Comparison of ENCODE assay signal across 9 mouse cellular contexts in the genomic region with DNA sequence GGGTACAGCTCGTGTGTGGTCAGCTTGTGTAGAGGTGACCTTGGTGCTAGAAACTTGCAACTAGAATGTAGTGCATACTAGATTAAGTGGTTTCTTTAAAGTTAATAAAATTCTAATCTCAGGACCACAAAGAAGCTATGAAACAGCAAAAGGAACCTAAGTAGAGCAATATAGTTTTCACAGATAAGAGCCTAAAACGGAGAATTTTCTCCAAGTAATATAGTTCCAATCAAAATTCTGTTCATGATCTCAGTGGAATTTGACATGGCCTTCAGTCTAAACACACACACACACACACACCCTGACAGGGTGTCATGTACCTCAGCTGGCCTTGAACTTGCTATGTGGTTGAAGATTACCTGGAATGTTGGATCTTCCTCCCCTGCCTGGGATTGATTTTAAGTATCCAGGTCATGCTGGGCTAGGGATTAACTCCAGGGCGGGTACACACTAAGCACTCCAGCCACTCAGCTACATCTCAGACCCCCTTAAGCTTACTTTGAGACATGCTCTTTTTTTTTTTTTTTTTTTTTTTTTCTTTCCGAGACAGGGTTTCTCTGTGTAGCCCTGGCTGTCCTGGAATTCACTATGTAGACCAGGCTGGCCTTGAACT. TPM values are rescaled to one million over a fixed set of nuclear protein-coding genes. Genes with fewer than 3 reads are reported as not detected.
DNase-seq lines count a peak whose midpoint lies in the region; ATAC-seq and TF ChIP-seq lines count a peak whose summit lies in the region.
"Had no signal": no experiment of that assay in that cellular context is flagged by ENCODE, and none has a peak within 500 bp of the region (broad histone marks: within the 10 kb centered on the region; RNA-seq: fewer than 3 reads in every experiment).

No protein-coding gene starts in this region.

- peaks cover 14% of the 10 kb centered on the region for H3K4me1 ChIP-seq in heart, embryonic 16.5 days (ENCODE audit: control insufficient read depth, insufficient read depth, low read length)
- H3K4me1 ChIP-seq in MEL (ENCODE audit: control insufficient read depth in 1 of 2, insufficient read depth in 2 of 2, low read length in 2 of 2), result peaks cover 25 to 51% of the 10 kb centered on the region in 2 experiments
- peaks cover 24% of the 10 kb centered on the region for H3K4me1 ChIP-seq in hindbrain, embryonic 13.5 days (replicated peaks)
- H3K4me1 ChIP-seq in midbrain, embryonic 12.5 days, result peaks cover 18% of the 10 kb centered on the region

- H3K36me3 ChIP-seq in heart, embryonic 16.5 days (ENCODE audit: control insufficient read depth, insufficient read depth), result peaks cover 36% of the 10 kb centered on the region
- H3K36me3 ChIP-seq in MEL (ENCODE audit: control insufficient read depth in 1 of 2, insufficient read depth in 2 of 2, low read length in 2 of 2), result peaks cover 8 to 58% of the 10 kb centered on the region in 2 experiments
- H3K36me3 ChIP-seq in hindbrain, embryonic 13.5 days, result peaks cover 29% of the 10 kb centered on the region
- peaks cover 63% of the 10 kb centered on the region for H3K36me3 ChIP-seq in midbrain, embryonic 12.5 days

- H3K27ac ChIP-seq in heart, embryonic 16.5 days (ENCODE audit: low read length), result peak overlapping the region; percentile 97
- H3K27ac ChIP-seq in MEL (ENCODE audit: control insufficient read depth, low read depth, low read length), result peak overlapping the region; percentile 97
- H3K27ac ChIP-seq in hindbrain, embryonic 13.5 days, result peak overlapping the region; percentile 91; the same call in 1 of the 2 replicates
- H3K27ac ChIP-seq in midbrain, embryonic 12.5 days (replicated peaks), result peak overlapping the region; percentile 93

- H3K9me3 ChIP-seq in heart, embryonic 16.5 days (replicated peaks; ENCODE audit: control insufficient read depth, low read length), result no peaks in the 10 kb centered on the region
- no peaks in the 10 kb centered on the region for H3K9me3 ChIP-seq in MEL (replicated peaks; ENCODE audit: insufficient read depth, low read length)
- H3K9me3 ChIP-seq in hindbrain, embryonic 13.5 days, result no peaks in the 10 kb centered on the region
- H3K9me3 ChIP-seq in midbrain, embryonic 12.5 days, result no peaks in the 10 kb centered on the region

- no peak for TF ChIP-seq RAD21 in MEL (IDR thresholded peaks at IDR 0.05; ENCODE audit: low read depth, low read length)

- no peak for TF ChIP-seq CTCF in MEL (IDR thresholded peaks at IDR 0.05 in 2 of 3, conservative IDR thresholded peaks at IDR 0.05 in 1 of 3; ENCODE audit: control insufficient read depth in 1 of 3, insufficient read depth in 1 of 3, low read depth in 2 of 3, low read length in 3 of 3, poor library complexity in 1 of 3, severe bottlenecking in 1 of 3)

- H3K9ac ChIP-seq in heart, embryonic 16.5 days (ENCODE audit: low read length), result peak overlapping the region; percentile 76
- peak overlapping the region; percentile 74 for H3K9ac ChIP-seq in MEL (ENCODE audit: control insufficient read depth, low read depth, low read length, poor library complexity, severe bottlenecking)
- peak overlapping the region; percentile 64 for H3K9ac ChIP-seq in hindbrain, embryonic 13.5 days
- peak overlapping the region; percentile 53; the same call in 1 of the 2 replicates for H3K9ac ChIP-seq in midbrain, embryonic 12.5 days (replicated peaks)

- peak; percentile 54 to 69 for TF ChIP-seq EP300 in MEL (IDR thresholded peaks at IDR 0.05; ENCODE audit: low read depth in 1 of 2, low read length in 2 of 2)

- 41% methylated on average over 3 of the region's 4 CpGs for WGBS in heart, embryonic 16.5 days
- 51% methylated on average over 4 of the region's 4 CpGs for WGBS in hindbrain, embryonic 13.5 days
- 40% methylated on average over 4 of the region's 4 CpGs for WGBS in midbrain, embryonic 12.5 days

- DNase-seq in heart, adult 9 months (ENCODE audit: low spot score in 2 of 2), result no peak
- peak; percentile 54 for DNase-seq in MEL (ENCODE audit: low read depth, low spot score)
- DNase-seq in right cerebral cortex, postnatal 14 days, result no peak
- DNase-seq in spleen, adult 18-20 months, result no peak
- DNase-seq in urinary bladder, adult 18-20 months (ENCODE audit: low spot score in 2 of 2), result no peak

- peaks cover 21% of the 10 kb centered on the region for H3K79me2 ChIP-seq in MEL (ENCODE audit: control insufficient read depth, insufficient read depth, low read length, poor library complexity)

- no peak for TF ChIP-seq POLR2A in MEL (IDR thresholded peaks at IDR 0.05; ENCODE audit: control insufficient read depth in 1 of 2, insufficient read depth in 1 of 2, low read depth in 1 of 2, low read length in 2 of 2, poor library complexity in 1 of 2)

- ATAC-seq in heart, embryonic 16.5 days (replicated peaks; ENCODE audit: extremely low read depth, insufficient read depth, low FRiP score), result no peak
- ATAC-seq in hindbrain, embryonic 13.5 days (ENCODE audit: low FRiP score), result no peak
- no peak for ATAC-seq in midbrain, embryonic 12.5 days (ENCODE audit: low FRiP score, low read depth)

- peak overlapping the region; percentile 95 for H3K4me2 ChIP-seq in heart, embryonic 16.5 days (ENCODE audit: low read depth, low read length)
- H3K4me2 ChIP-seq in hindbrain, embryonic 13.5 days, result peak overlapping the region; percentile 88
- H3K4me2 ChIP-seq in midbrain, embryonic 12.5 days (replicated peaks), result peak overlapping the region; percentile 74

- H3K27me3 ChIP-seq in heart, embryonic 16.5 days (ENCODE audit: control insufficient read depth, insufficient read depth, low read length), result no peaks in the 10 kb centered on the region
- H3K27me3 ChIP-seq in MEL (ENCODE audit: control insufficient read depth in 1 of 2, insufficient read depth in 2 of 2, low read length in 2 of 2), result no peaks in the 10 kb centered on the region
- no peaks in the 10 kb centered on the region for H3K27me3 ChIP-seq in hindbrain, embryonic 13.5 days
- no peaks in the 10 kb centered on the region for H3K27me3 ChIP-seq in midbrain, embryonic 12.5 days
- H3K27me3 ChIP-seq: Patski had no signal

- H3K4me3 ChIP-seq in heart, embryonic 16.5 days (ENCODE audit: low read length), result peak overlapping the region; percentile 95
- peak overlapping the region; percentile 48 to 53 for H3K4me3 ChIP-seq in MEL (ENCODE audit: control insufficient read depth in 1 of 2, insufficient read depth in 1 of 2, low read depth in 2 of 2, low read length in 2 of 2)
- peak overlapping the region; percentile 95 for H3K4me3 ChIP-seq in hindbrain, embryonic 13.5 days
- H3K4me3 ChIP-seq in midbrain, embryonic 12.5 days, result peak overlapping the region; percentile 93

TF ChIP-seq in MEL, 35 proteins besides CTCF, POLR2A, EP300 and RAD21:
- TF ChIP-seq MEF2A (IDR thresholded peaks at IDR 0.05; ENCODE audit: extremely low read depth, insufficient replicate concordance, low read depth, low read length, poor library complexity, severe bottlenecking) (0 out of 2 replicates have a peak, but pooled peaks have one; percentile 18), ETS1 (IDR thresholded peaks at IDR 0.05; ENCODE audit: low read depth, low read length) (0 out of 2 replicates have a peak, but pooled peaks have one; percentile 35), ZNF384 (IDR thresholded peaks at IDR 0.05; ENCODE audit: low read depth, low read length) (peak; percentile 60), ELF1 (IDR thresholded peaks at IDR 0.05; ENCODE audit: low read depth, low read length) (no peak), RCOR1 (IDR thresholded peaks at IDR 0.05; ENCODE audit: low read depth, low read length) (peak; percentile 38; the same call in 1 of the 2 replicates), MAZ (IDR thresholded peaks at IDR 0.05; ENCODE audit: low read depth, low read length) (0 out of 2 replicates have a peak, but pooled peaks have one; percentile 15), TCF12 (IDR thresholded peaks at IDR 0.05; ENCODE audit: low read depth, low read length) (peak; percentile 41; the same call in 1 of the 2 replicates), ZMIZ1 (IDR thresholded peaks at IDR 0.05; ENCODE audit: low read depth, low read length) (no peak)
TF ChIP-seq in MEL: peak in this region for 6.

RNA-seq across cellular contexts. Expression of a gene that starts 1.2 kb away (rescaled TPM):
- 895 and 907 TPM in 2 replicates for polyA plus RNA-seq in heart, embryonic 16.5 days (2015; fragmentation: Nextera tagmentation; extraction: Ambion mirVana)
- 13,843 and 15,045 TPM in 2 replicates for total RNA-seq in MEL (2012; rRNA removed)
- 1,000 to 10,000 TPM in 1 of 2 experiments, not detected in 1; 9,058 TPM for polyA plus RNA-seq in MEL (2012; ENCODE audit: insufficient read depth in 1 of 2, insufficient read length in 2 of 2, low read depth in 1 of 2, low replicate concordance in 2 of 2, missing spikeins in 1 of 2)
- 917 and 923 TPM in 2 replicates for polyA plus RNA-seq in hindbrain, embryonic 13.5 days (2015; fragmentation: Nextera tagmentation; extraction: Ambion mirVana)
- 777 and 790 TPM in 2 replicates for polyA plus RNA-seq in midbrain, embryonic 12.5 days (2016; fragmentation: Nextera tagmentation; extraction: Ambion mirVana)

RNA-seq across cellular contexts. Expression of a gene that starts 31.1 kb away (rescaled TPM):
- polyA plus RNA-seq in heart, embryonic 16.5 days (2015; fragmentation: Nextera tagmentation; extraction: Ambion mirVana), result 77.8 and 84.0 TPM in 2 replicates
- 37.5 and 54.3 TPM in 2 replicates for total RNA-seq in MEL (2012; rRNA removed)
- polyA plus RNA-seq in MEL (2012; ENCODE audit: insufficient read depth in 1 of 2, insufficient read length in 2 of 2, low read depth in 1 of 2, low replicate concordance in 2 of 2, missing spikeins in 1 of 2), result 100 to 1,000 TPM in 1 of 2 experiments, not detected in 1; 100 TPM
- 18.6 and 22.2 TPM in 2 replicates for polyA plus RNA-seq in hindbrain, embryonic 13.5 days (2015; fragmentation: Nextera tagmentation; extraction: Ambion mirVana)
- polyA plus RNA-seq in midbrain, embryonic 12.5 days (2016; fragmentation: Nextera tagmentation; extraction: Ambion mirVana), result 87.7 and 90.2 TPM in 2 replicates
